Mouse (Mus musculus) cerebellum, adult (tissue): ENCODE data around the gene Vmn2r6.
"Not testable (repeated sequence)": the region's sequence is repeated elsewhere in the genome, so short reads cannot be mapped to it uniquely, and the experiment has no call there.

Source experiments
- ATAC-seq: cut with Nextera tagmentation; 2 replicates; pipeline ENCODE4 v1.9.2; 2017; ENCODE audit warnings: mild to moderate bottlenecking, moderate library complexity, mixed read lengths; ENCODE audit not compliant: insufficient number of reproducible peaks, low FRiP score, low TSS enrichment

Vmn2r6 gene

DNA sequence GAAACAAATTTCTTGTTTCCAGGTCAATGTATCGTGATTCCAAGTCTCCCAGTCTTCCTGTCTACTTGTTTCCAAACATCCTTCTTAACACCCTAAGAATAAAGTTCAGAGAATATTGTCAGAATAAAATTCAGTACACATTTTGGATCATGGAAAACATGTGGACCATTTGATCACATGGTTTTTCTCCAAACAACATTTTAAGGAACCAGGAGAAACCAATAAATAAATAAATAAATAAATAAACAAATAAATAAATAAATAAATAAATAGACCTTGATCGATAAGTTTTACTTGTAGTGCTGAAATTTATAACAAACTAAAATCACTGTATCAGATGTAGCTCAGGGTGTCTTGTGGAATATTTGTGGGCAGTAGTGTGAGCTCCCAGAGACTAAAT, at the start of gene Vmn2r6:
Gene Vmn2r6, minus strand, starts transcription at position 101 of the 400 bp plus-strand sequence.
- ATAC-seq = not testable (repeated sequence)

DNA sequence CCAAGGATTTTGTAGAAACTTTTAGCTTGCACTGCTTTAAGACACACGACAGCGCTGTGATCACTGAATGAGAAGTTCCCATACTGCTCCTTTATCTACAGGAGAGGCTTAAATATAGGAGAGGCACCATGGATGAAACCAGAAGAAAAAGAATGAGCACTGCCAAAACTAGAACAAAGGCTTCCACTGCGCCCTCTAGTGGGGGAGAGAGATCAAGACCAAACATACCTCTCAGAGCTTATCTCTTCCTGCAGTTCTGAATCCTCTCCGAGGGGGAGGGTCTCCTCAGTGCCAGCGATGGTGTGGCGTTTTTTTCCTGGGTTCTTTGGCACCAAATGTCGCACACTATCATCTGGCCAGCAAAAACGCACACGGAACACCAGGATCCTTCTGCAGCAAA, 22.0 kb upstream of the Vmn2r6 start:
- ATAC-seq = 0 out of 2 replicates have a peak, but pooled peaks have one; percentile 52

DNA sequence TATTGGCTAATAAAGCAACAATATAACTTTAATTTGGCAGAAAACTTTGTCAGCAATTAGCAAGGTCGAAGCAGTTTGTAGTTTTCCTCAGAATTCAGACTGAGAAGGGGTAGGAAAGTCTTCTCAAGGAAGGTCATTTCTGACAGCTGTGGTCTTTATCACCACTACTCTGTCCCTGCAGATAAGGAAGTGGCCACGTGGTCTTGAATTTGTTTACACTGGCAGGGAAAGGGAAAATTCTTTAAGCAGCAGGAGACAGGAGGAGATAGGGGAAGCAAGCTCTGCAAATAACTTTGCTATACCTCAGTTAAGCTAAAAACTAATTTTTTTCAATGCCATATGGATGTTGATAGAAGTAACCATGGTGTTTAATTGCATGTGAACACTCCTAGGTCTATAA, 3.2 kb upstream of the Vmn2r6 start:
- ATAC-seq = not testable (repeated sequence)

DNA sequence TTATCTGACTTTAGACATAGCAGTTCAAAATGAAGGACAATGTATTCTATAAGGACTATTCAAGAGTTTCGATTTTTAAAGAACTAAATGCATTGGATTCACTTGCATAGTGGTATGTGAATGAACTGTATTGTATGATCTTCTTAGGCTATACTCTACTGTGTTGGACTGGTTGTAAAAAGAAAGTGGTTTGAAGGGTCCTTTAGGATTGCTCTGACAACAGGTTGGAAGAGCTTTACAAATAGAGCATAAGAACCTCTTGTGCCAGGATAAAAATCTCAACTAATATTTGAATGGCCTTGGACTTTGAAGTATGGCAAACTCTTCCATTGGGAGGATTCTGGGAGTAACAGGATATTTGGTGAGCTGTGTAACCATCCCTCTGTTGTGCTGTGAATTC, 42.0 kb downstream of the Vmn2r6 start:
- ATAC-seq = not testable (repeated sequence)

DNA sequence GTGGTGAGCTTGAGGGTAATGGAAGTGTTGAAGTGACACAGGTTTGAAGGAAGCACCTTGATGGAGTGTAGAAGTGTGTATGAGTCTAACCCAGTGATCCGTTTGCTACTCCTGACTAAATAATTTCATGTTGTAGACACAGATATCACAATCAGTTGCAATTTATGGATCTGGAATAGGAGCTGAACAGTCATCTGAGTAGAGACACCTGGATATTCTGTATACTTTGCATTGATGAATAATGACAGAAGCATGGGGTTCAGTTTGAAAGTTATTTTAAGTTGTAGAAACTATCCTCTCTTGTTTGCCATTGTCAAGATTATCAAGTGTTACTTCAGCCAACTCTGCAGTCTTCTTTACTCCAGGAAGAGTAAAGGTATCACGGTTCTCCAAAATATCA, 55.9 kb downstream of the Vmn2r6 start, which contains the start of gene Vmn2r5:
Gene Vmn2r5, minus strand, starts transcription at position 101 of the 400 bp plus-strand sequence.
- not testable (repeated sequence) for ATAC-seq
